Mouse (Mus musculus): ENCODE measurements around the gene Prrx2. TPM values are rescaled to one million over a fixed set of nuclear protein-coding genes. Genes with fewer than 3 reads are reported as not detected.
"Not testable (repeated sequence)": the region's sequence is repeated elsewhere in the genome, so short reads cannot be mapped to it uniquely, and the experiment has no call there.

Prrx2 gene
- polyA plus RNA-seq, 1 experiment = 14.7 TPM

- Histone ChIP-seq H3K4me3 (ENCODE audit: extremely low read depth, insufficient read depth, insufficient read length) (no peak overlapping the region), H3K36me3 (ENCODE audit: control insufficient read depth, insufficient read depth, low read length) (no peaks in the 10 kb centered on the region), H3K27ac (ENCODE audit: insufficient read depth, low read length) (no peak overlapping the region), H3K4me1 (ENCODE audit: control insufficient read depth, insufficient read depth, insufficient read length) (no peaks in the 10 kb centered on the region), H3K27me3 (ENCODE audit: control insufficient read depth, insufficient read depth, low read length) (0 out of 2 replicates have a peak, but pooled peaks cover 4% of the 10 kb centered on the region)
- 82% methylated on average over 7 of the region's 7 CpGs for WGBS
- DNase-seq (ENCODE audit: low read depth in 1 of 2, low spot score in 2 of 2) = no peak
- TF ChIP-seq CTCF (IDR thresholded peaks at IDR 0.05; ENCODE audit: extremely low read depth, insufficient read depth, insufficient read length, insufficient replicate concordance) (no peak), POLR2A (IDR thresholded peaks at IDR 0.05; ENCODE audit: low read depth, low read length) (no peak)
These were observed 70.2 kb downstream of the Prrx2 start for GRCm38 (mm10) chr2:30904991-30905390.

GRCm38 (mm10) chr2:30905906-30906305 lies 71.1 kb downstream of the Prrx2 start:
- Histone ChIP-seq H3K27ac (ENCODE audit: insufficient read depth, low read length) (no peak overlapping the region), H3K4me3 (ENCODE audit: extremely low read depth, insufficient read depth, insufficient read length) (no peak overlapping the region), H3K4me1 (ENCODE audit: control insufficient read depth, insufficient read depth, insufficient read length) (no peaks in the 10 kb centered on the region), H3K27me3 (ENCODE audit: control insufficient read depth, insufficient read depth, low read length) (0 out of 2 replicates have a peak, but pooled peaks cover 4% of the 10 kb centered on the region), H3K36me3 (ENCODE audit: control insufficient read depth, insufficient read depth, low read length) (no peaks in the 10 kb centered on the region)
- TF ChIP-seq CTCF (IDR thresholded peaks at IDR 0.05; ENCODE audit: extremely low read depth, insufficient read depth, insufficient read length, insufficient replicate concordance) (no peak), POLR2A (IDR thresholded peaks at IDR 0.05; ENCODE audit: low read depth, low read length) (no peak)
- no peak for DNase-seq (ENCODE audit: low read depth in 1 of 2, low spot score in 2 of 2)
- WGBS = 94% methylated on average over 8 of the region's 8 CpGs

- 0 out of 2 replicates have a peak, but pooled peaks cover 4% of the 10 kb centered on the region for H3K27me3 ChIP-seq (ENCODE audit: control insufficient read depth, insufficient read depth, low read length)
- no peak for DNase-seq (ENCODE audit: low read depth in 1 of 2, low spot score in 2 of 2)
- WGBS = 77% methylated on average over 4 of the region's 4 CpGs
- H3K27ac ChIP-seq (ENCODE audit: insufficient read depth, low read length) = no peak overlapping the region
- no peak overlapping the region for H3K4me3 ChIP-seq (ENCODE audit: extremely low read depth, insufficient read depth, insufficient read length)
- no peaks in the 10 kb centered on the region for H3K4me1 ChIP-seq (ENCODE audit: control insufficient read depth, insufficient read depth, insufficient read length)
- no peaks in the 10 kb centered on the region for H3K36me3 ChIP-seq (ENCODE audit: control insufficient read depth, insufficient read depth, low read length)
- TF ChIP-seq POLR2A (IDR thresholded peaks at IDR 0.05; ENCODE audit: low read depth, low read length) (no peak), CTCF (IDR thresholded peaks at IDR 0.05; ENCODE audit: extremely low read depth, insufficient read depth, insufficient read length, insufficient replicate concordance) (no peak)
These were observed 71.9 kb downstream of the Prrx2 start for GRCm38 (mm10) chr2:30906641-30907040.

- no peak overlapping the region for H3K4me3 ChIP-seq (ENCODE audit: extremely low read depth, insufficient read depth, insufficient read length)
- no peaks in the 10 kb centered on the region for H3K4me1 ChIP-seq (ENCODE audit: control insufficient read depth, insufficient read depth, insufficient read length)
- no peaks in the 10 kb centered on the region for H3K36me3 ChIP-seq (ENCODE audit: control insufficient read depth, insufficient read depth, low read length)
- no peak overlapping the region for H3K27ac ChIP-seq (ENCODE audit: insufficient read depth, low read length)
- TF ChIP-seq CTCF (IDR thresholded peaks at IDR 0.05; ENCODE audit: extremely low read depth, insufficient read depth, insufficient read length, insufficient replicate concordance) (no peak), POLR2A (IDR thresholded peaks at IDR 0.05; ENCODE audit: low read depth, low read length) (no peak)
- no peak for DNase-seq (ENCODE audit: low read depth in 1 of 2, low spot score in 2 of 2)
- 71% methylated on average over 4 of the region's 4 CpGs for WGBS
- no peaks in the 10 kb centered on the region for H3K27me3 ChIP-seq (ENCODE audit: control insufficient read depth, insufficient read depth, low read length)
These were observed 77.6 kb downstream of the Prrx2 start for GRCm38 (mm10) chr2:30912291-30912773.

- WGBS = 81% methylated on average over 8 of the region's 8 CpGs
- TF ChIP-seq POLR2A (IDR thresholded peaks at IDR 0.05; ENCODE audit: low read depth, low read length) (no peak), CTCF (IDR thresholded peaks at IDR 0.05; ENCODE audit: extremely low read depth, insufficient read depth, insufficient read length, insufficient replicate concordance) (no peak)
- DNase-seq (ENCODE audit: low read depth in 1 of 2, low spot score in 2 of 2) = no peak
- Histone ChIP-seq H3K4me3 (ENCODE audit: extremely low read depth, insufficient read depth, insufficient read length) (no peak overlapping the region), H3K27me3 (ENCODE audit: control insufficient read depth, insufficient read depth, low read length) (no peaks in the 10 kb centered on the region), H3K27ac (ENCODE audit: insufficient read depth, low read length) (no peak overlapping the region), H3K36me3 (ENCODE audit: control insufficient read depth, insufficient read depth, low read length) (no peaks in the 10 kb centered on the region), H3K4me1 (ENCODE audit: control insufficient read depth, insufficient read depth, insufficient read length) (no peaks in the 10 kb centered on the region)
These were observed 78.2 kb downstream of the Prrx2 start for GRCm38 (mm10) chr2:30913022-30913421.

- Histone ChIP-seq H3K27me3 (ENCODE audit: control insufficient read depth, insufficient read depth, low read length) (no peaks in the 10 kb centered on the region), H3K36me3 (ENCODE audit: control insufficient read depth, insufficient read depth, low read length) (no peaks in the 10 kb centered on the region), H3K4me1 (ENCODE audit: control insufficient read depth, insufficient read depth, insufficient read length) (no peaks in the 10 kb centered on the region), H3K4me3 (ENCODE audit: extremely low read depth, insufficient read depth, insufficient read length) (no peak overlapping the region), H3K27ac (ENCODE audit: insufficient read depth, low read length) (no peak overlapping the region)
- TF ChIP-seq POLR2A (IDR thresholded peaks at IDR 0.05; ENCODE audit: low read depth, low read length) (no peak), CTCF (IDR thresholded peaks at IDR 0.05; ENCODE audit: extremely low read depth, insufficient read depth, insufficient read length, insufficient replicate concordance) (no peak)
- no peak for DNase-seq (ENCODE audit: low read depth in 1 of 2, low spot score in 2 of 2)
- 86% methylated on average over 3 of the region's 3 CpGs for WGBS
These were observed 80.1 kb downstream of the Prrx2 start for GRCm38 (mm10) chr2:30914836-30915235.

GRCm38 (mm10) chr2:30915376-30915775 lies 80.6 kb downstream of the Prrx2 start:
- 85% methylated on average over 5 of the region's 5 CpGs for WGBS
- Histone ChIP-seq H3K27me3 (ENCODE audit: control insufficient read depth, insufficient read depth, low read length) (no peaks in the 10 kb centered on the region), H3K4me1 (ENCODE audit: control insufficient read depth, insufficient read depth, insufficient read length) (no peaks in the 10 kb centered on the region), H3K27ac (ENCODE audit: insufficient read depth, low read length) (no peak overlapping the region), H3K4me3 (ENCODE audit: extremely low read depth, insufficient read depth, insufficient read length) (no peak overlapping the region), H3K36me3 (ENCODE audit: control insufficient read depth, insufficient read depth, low read length) (no peaks in the 10 kb centered on the region)
- TF ChIP-seq POLR2A (IDR thresholded peaks at IDR 0.05; ENCODE audit: low read depth, low read length) = no peak
- DNase-seq (ENCODE audit: low read depth in 1 of 2, low spot score in 2 of 2) = no peak

GRCm38 (mm10) chr2:30915933-30916332 lies 81.2 kb downstream of the Prrx2 start:
- DNase-seq (ENCODE audit: low read depth in 1 of 2, low spot score in 2 of 2); H3K4me3 ChIP-seq (ENCODE audit: extremely low read depth, insufficient read depth, insufficient read length); H3K4me1 ChIP-seq (ENCODE audit: control insufficient read depth, insufficient read depth, insufficient read length); H3K27me3 ChIP-seq (ENCODE audit: control insufficient read depth, insufficient read depth, low read length); H3K27ac ChIP-seq (ENCODE audit: insufficient read depth, low read length); H3K36me3 ChIP-seq (ENCODE audit: control insufficient read depth, insufficient read depth, low read length): not testable (repeated sequence)
- 65% methylated on average over 6 of the region's 6 CpGs for WGBS

Measured in spleen, adult 2 months (tissue).